Mouse (Mus musculus): ENCODE results near the gene Rassf8. TPM values are rescaled to one million over a fixed set of nuclear protein-coding genes. Genes with fewer than 3 reads are reported as not detected.

Gene Rassf8
- polyA plus RNA-seq, 1 experiment: 2.9 TPM

GRCm38 (mm10) chr6:145774436-145774835 is 27.9 kb downstream of the Rassf8 start:
- no peak for TF ChIP-seq CTCF (IDR thresholded peaks at IDR 0.05; ENCODE audit: extremely low read depth, insufficient read depth, insufficient read length, insufficient replicate concordance)
- no peak for TF ChIP-seq POLR2A (IDR thresholded peaks at IDR 0.05; ENCODE audit: low read depth, low read length)
- Histone ChIP-seq H3K4me1 (ENCODE audit: control insufficient read depth, insufficient read depth, insufficient read length) (no peaks in the 10 kb centered on the region), H3K36me3 (ENCODE audit: control insufficient read depth, insufficient read depth, low read length) (no peaks in the 10 kb centered on the region), H3K27me3 (ENCODE audit: control insufficient read depth, insufficient read depth, low read length) (no peaks in the 10 kb centered on the region), H3K4me3 (ENCODE audit: extremely low read depth, insufficient read depth, insufficient read length) (no peak overlapping the region), H3K27ac (ENCODE audit: insufficient read depth, low read length) (no peak overlapping the region)
- WGBS: 83% methylated on average over 2 of the region's 2 CpGs
- no peak for DNase-seq (ENCODE audit: low read depth in 1 of 2, low spot score in 2 of 2)

DNA sequence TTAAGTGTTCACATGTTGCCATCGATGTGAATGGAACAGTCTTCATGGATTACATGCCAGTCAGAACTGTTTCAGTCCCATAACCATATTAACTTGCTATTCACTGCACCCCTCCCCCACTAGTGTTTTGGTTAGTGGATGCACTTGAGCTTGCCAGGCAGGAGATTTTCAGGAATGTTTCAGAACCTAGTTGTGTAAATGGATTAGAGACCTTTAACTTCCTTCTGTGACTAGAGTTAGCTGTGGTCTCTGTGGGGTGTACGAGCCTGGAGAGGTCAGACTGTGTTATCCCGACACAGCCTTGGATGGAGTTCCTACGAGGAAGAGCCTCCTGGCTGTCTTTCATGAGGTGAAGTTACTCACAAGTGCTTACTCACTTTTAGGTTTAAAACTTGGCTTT is 29.7 kb downstream of the Rassf8 start:
- Histone ChIP-seq H3K27ac (ENCODE audit: insufficient read depth, low read length) (no peak overlapping the region), H3K27me3 (ENCODE audit: control insufficient read depth, insufficient read depth, low read length) (no peaks in the 10 kb centered on the region), H3K4me3 (ENCODE audit: extremely low read depth, insufficient read depth, insufficient read length) (no peak overlapping the region), H3K36me3 (ENCODE audit: control insufficient read depth, insufficient read depth, low read length) (no peaks in the 10 kb centered on the region), H3K4me1 (ENCODE audit: control insufficient read depth, insufficient read depth, insufficient read length) (no peaks in the 10 kb centered on the region)
- TF ChIP-seq CTCF (IDR thresholded peaks at IDR 0.05; ENCODE audit: extremely low read depth, insufficient read depth, insufficient read length, insufficient replicate concordance) (no peak), POLR2A (IDR thresholded peaks at IDR 0.05; ENCODE audit: low read depth, low read length) (no peak)
- 89% methylated on average over 4 of the region's 4 CpGs for WGBS
- no peak for DNase-seq (ENCODE audit: low read depth in 1 of 2, low spot score in 2 of 2)

DNA sequence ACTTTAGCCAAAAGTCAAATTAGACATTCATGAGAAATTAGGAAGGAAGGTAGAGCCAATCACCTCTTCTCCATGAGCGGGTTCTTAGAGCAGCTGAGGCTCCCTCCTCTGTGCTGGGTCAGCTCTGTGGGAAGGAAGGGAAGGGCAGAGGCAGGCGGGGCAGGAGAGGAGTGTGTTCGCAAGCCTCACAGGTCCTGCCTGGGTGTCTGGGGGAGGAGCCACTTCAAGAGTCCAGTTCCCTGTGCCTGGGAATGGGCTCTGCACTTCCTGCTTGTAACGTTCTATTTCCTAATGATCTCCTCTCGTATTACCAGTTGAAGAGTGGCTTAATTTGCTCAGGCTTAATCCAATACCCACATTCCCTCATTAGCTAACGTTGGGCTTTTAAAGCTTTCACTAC is 32.8 kb downstream of the Rassf8 start:
- no peak for DNase-seq (ENCODE audit: low read depth in 1 of 2, low spot score in 2 of 2)
- 44% methylated on average over 6 of the region's 6 CpGs for WGBS
- H3K4me1 ChIP-seq (ENCODE audit: control insufficient read depth, insufficient read depth, insufficient read length): no peaks in the 10 kb centered on the region
- TF ChIP-seq POLR2A (IDR thresholded peaks at IDR 0.05; ENCODE audit: low read depth, low read length) (no peak), CTCF (IDR thresholded peaks at IDR 0.05; ENCODE audit: extremely low read depth, insufficient read depth, insufficient read length, insufficient replicate concordance) (no peak)
- H3K27ac ChIP-seq (ENCODE audit: insufficient read depth, low read length): no peak overlapping the region
- no peaks in the 10 kb centered on the region for H3K27me3 ChIP-seq (ENCODE audit: control insufficient read depth, insufficient read depth, low read length)
- no peak overlapping the region for H3K4me3 ChIP-seq (ENCODE audit: extremely low read depth, insufficient read depth, insufficient read length)
- H3K36me3 ChIP-seq (ENCODE audit: control insufficient read depth, insufficient read depth, low read length): no peaks in the 10 kb centered on the region

DNA sequence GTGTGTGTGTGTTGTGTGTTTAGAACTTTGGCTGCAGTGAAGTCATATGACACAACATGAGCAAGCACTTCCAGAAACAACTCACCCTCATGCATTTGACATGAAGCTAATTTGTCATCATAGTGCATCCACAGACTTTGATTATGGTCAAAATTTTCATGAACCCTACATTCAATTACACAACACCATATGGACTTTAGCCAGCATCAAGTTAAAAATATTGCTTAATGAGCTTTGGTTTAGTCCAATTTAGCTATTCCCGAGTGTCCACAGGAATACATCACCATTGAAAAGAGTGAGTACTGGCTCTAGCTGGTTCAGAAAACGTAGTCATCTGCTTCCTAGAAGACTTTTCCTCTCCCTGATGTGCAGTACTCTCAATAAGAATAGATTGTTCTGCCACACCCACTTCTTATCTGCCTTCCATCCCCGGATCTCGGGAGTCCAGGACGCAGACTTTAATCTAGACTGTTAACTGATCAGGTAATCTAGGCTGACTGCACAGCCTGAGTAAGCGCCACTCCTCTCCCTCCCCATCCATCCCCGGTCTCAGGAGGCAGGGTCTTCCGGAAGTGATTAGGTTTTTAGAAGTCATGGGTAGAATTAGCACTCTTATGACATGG is 33.7 kb downstream of the Rassf8 start:
- Histone ChIP-seq H3K4me3 (ENCODE audit: extremely low read depth, insufficient read depth, insufficient read length) (no peak overlapping the region), H3K27ac (ENCODE audit: insufficient read depth, low read length) (no peak overlapping the region), H3K27me3 (ENCODE audit: control insufficient read depth, insufficient read depth, low read length) (no peaks in the 10 kb centered on the region), H3K4me1 (ENCODE audit: control insufficient read depth, insufficient read depth, insufficient read length) (no peaks in the 10 kb centered on the region), H3K36me3 (ENCODE audit: control insufficient read depth, insufficient read depth, low read length) (no peaks in the 10 kb centered on the region)
- DNase-seq (ENCODE audit: low read depth in 1 of 2, low spot score in 2 of 2): no peak
- 89% methylated on average over 8 of the region's 8 CpGs for WGBS
- TF ChIP-seq POLR2A (IDR thresholded peaks at IDR 0.05; ENCODE audit: low read depth, low read length): no peak
- TF ChIP-seq CTCF (IDR thresholded peaks at IDR 0.05; ENCODE audit: extremely low read depth, insufficient read depth, insufficient read length, insufficient replicate concordance): no peak

DNA sequence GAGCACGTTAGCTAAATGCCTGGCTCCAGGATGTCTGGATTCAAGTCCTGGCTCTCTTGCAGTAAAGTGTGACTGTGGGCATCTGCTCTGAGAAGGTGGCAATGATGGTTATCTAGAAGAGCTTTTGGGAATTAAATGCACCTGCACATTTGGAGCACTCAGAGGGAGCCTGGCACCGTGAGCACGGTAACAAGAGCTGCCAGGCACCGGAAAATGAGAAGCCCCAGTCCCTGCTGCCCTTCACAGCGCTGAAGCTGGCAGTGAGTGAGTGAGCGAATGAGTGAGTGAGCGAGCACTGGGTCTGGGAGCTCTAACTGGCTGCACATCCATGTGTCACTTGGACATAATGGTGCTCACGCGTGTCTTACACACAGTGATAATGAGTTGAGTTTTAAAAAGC is 34.7 kb downstream of the Rassf8 start:
- no peaks in the 10 kb centered on the region for H3K36me3 ChIP-seq (ENCODE audit: control insufficient read depth, insufficient read depth, low read length)
- WGBS: 94% methylated on average over 9 of the region's 9 CpGs
- no peaks in the 10 kb centered on the region for H3K27me3 ChIP-seq (ENCODE audit: control insufficient read depth, insufficient read depth, low read length)
- no peak overlapping the region for H3K4me3 ChIP-seq (ENCODE audit: extremely low read depth, insufficient read depth, insufficient read length)
- H3K4me1 ChIP-seq (ENCODE audit: control insufficient read depth, insufficient read depth, insufficient read length): no peaks in the 10 kb centered on the region
- TF ChIP-seq CTCF (IDR thresholded peaks at IDR 0.05; ENCODE audit: extremely low read depth, insufficient read depth, insufficient read length, insufficient replicate concordance) (no peak), POLR2A (IDR thresholded peaks at IDR 0.05; ENCODE audit: low read depth, low read length) (no peak)
- no peak overlapping the region for H3K27ac ChIP-seq (ENCODE audit: insufficient read depth, low read length)
- no peak for DNase-seq (ENCODE audit: low read depth in 1 of 2, low spot score in 2 of 2)

DNA sequence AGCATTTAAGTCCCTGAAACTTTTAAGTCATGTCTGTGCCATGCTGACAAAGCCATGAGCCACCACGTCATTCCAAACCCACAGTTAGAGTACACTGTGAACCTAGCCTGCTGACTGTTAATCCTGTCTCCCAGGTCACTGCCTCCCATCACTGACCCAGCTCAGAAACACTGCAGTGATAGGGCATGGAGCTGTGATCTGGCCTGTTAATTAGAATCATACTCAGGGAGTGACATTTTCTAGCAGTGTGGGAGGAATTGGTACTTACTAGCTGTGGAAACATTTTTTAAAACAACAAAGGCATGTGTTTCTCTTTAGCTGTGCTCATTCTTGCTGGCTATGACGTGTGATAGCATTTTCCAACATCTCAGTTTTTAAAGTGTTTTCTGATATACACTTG is 35.4 kb downstream of the Rassf8 start:
- Histone ChIP-seq H3K27me3 (ENCODE audit: control insufficient read depth, insufficient read depth, low read length) (no peaks in the 10 kb centered on the region), H3K36me3 (ENCODE audit: control insufficient read depth, insufficient read depth, low read length) (no peaks in the 10 kb centered on the region), H3K27ac (ENCODE audit: insufficient read depth, low read length) (no peak overlapping the region), H3K4me3 (ENCODE audit: extremely low read depth, insufficient read depth, insufficient read length) (no peak overlapping the region), H3K4me1 (ENCODE audit: control insufficient read depth, insufficient read depth, insufficient read length) (no peaks in the 10 kb centered on the region)
- no peak for DNase-seq (ENCODE audit: low read depth in 1 of 2, low spot score in 2 of 2)
- TF ChIP-seq CTCF (IDR thresholded peaks at IDR 0.05; ENCODE audit: extremely low read depth, insufficient read depth, insufficient read length, insufficient replicate concordance) (no peak), POLR2A (IDR thresholded peaks at IDR 0.05; ENCODE audit: low read depth, low read length) (no peak)
- WGBS: 81% methylated on average over 2 of the region's 2 CpGs

DNA sequence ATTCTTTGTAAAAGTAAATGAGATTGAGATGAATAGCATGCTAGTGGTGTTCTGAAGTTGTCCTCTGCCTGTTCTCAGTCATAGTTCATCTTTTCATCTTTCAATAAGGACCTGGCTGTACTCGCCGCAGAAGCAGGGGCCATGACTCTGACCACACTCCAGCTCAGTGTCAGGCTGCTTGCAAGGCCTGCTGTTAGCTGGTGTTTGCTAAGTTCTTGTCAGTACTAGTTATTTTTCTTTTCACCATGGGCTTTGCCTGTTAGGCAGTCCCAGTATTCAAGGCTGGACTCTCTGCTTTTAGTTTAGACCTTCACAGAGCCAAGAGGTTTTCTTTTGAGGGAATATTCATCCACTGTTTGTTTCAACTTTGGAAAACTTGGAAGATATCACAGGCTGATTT is 40.8 kb downstream of the Rassf8 start:
- Histone ChIP-seq H3K27me3 (ENCODE audit: control insufficient read depth, insufficient read depth, low read length) (no peaks in the 10 kb centered on the region), H3K36me3 (ENCODE audit: control insufficient read depth, insufficient read depth, low read length) (no peaks in the 10 kb centered on the region), H3K4me1 (ENCODE audit: control insufficient read depth, insufficient read depth, insufficient read length) (no peaks in the 10 kb centered on the region), H3K4me3 (ENCODE audit: extremely low read depth, insufficient read depth, insufficient read length) (no peak overlapping the region), H3K27ac (ENCODE audit: insufficient read depth, low read length) (no peak overlapping the region)
- DNase-seq (ENCODE audit: low read depth in 1 of 2, low spot score in 2 of 2): no peak
- TF ChIP-seq CTCF (IDR thresholded peaks at IDR 0.05; ENCODE audit: extremely low read depth, insufficient read depth, insufficient read length, insufficient replicate concordance) (no peak), POLR2A (IDR thresholded peaks at IDR 0.05; ENCODE audit: low read depth, low read length) (no peak)
- WGBS: 94% methylated on average over 2 of the region's 2 CpGs
